Mouse (Mus musculus) forebrain, postnatal 0 days (tissue): ENCODE measurements around the gene Wfdc1. TPM values are rescaled to one million over a fixed set of nuclear protein-coding genes. Genes with fewer than 3 reads are reported as not detected.

Experiments used
- ATAC-seq: fragments of 200-750 bp; cut with Nextera tagmentation; 2 replicates; pipeline ENCODE4 v1.8.0; 2017; ENCODE audit warnings: mild to moderate bottlenecking, moderate library complexity
- DNase-seq: peaks from one replicate; pipeline ENCODE4 v3.0.0-alpha.2; 2015
- H3K27ac ChIP-seq: fragments of 300-500 bp; sonication (generic); 2 replicates; pipeline ENCODE4 v1.5.1; 2014; ENCODE audit warnings: low read depth, mild to moderate bottlenecking, antibody characterized with exemption, low read length, moderate library complexity, mixed read lengths
- H3K27me3 ChIP-seq: fragments of 300-500 bp; sonication (generic); 2 replicates; pipeline ENCODE4 v1.6.1; 2014; ENCODE audit warnings: mild to moderate bottlenecking, low read length, mixed read lengths; ENCODE audit not compliant: insufficient read depth
- H3K36me3 ChIP-seq: fragments of 300-500 bp; sonication (generic); 2 replicates; pipeline ENCODE4 v1.6.1; 2014; ENCODE audit warnings: mild to moderate bottlenecking, moderate library complexity; ENCODE audit not compliant: insufficient read depth
- H3K4me1 ChIP-seq: fragments of 300-500 bp; sonication (generic); 2 replicates; pipeline ENCODE4 v1.6.1; 2014; ENCODE audit warnings: antibody characterized with exemption; ENCODE audit not compliant: insufficient read depth
- H3K4me2 ChIP-seq: fragments of 300-500 bp; sonication (generic); 2 replicates; pipeline ENCODE4 v1.6.1; 2014; ENCODE audit warnings: low read depth, mild to moderate bottlenecking, moderate library complexity
- H3K4me3 ChIP-seq: fragments of 300-500 bp; sonication (generic); 2 replicates; pipeline ENCODE4 v1.5.1; 2014; ENCODE audit warnings: low read depth, low read length, mixed read lengths
- H3K9ac ChIP-seq: fragments of 300-500 bp; sonication (generic); 2 replicates; pipeline ENCODE4 v1.6.1; 2014; ENCODE audit warnings: mild to moderate bottlenecking
- H3K9me3 ChIP-seq: fragments of 300-500 bp; sonication (generic); 2 replicates; pipeline ENCODE4 v1.6.1; 2016; ENCODE audit warnings: low read length
- CTCF ChIP-seq: sonication (generic); IDR thresholded peaks from 2 replicates; pipeline ENCODE4 v1.5.1; 2016; ENCODE audit warnings: antibody characterized with exemption, control low read depth, low read depth
- WGBS: fragments of 180-500 bp; shearing (Covaris S2); extraction: QIAGEN DNeasy Blood & Tissue Kit; methylation state at CpG from one replicate; pipeline ENCODE4 v1.1.7; 2014; 5-methylcytosine and 5-hydroxymethylcytosine counted together
- polyA plus RNA-seq: library from polyadenylated mRNA; unstranded; fragments of >200 nt; fragmentation: Nextera tagmentation; extraction: Ambion mirVana; gene quantifications from 2 replicates; pipeline ENCODE4 v1.2.1, GENCODE M21; 2015
- total RNA-seq: library from RNA; depleted of rRNA; stranded (reverse); fragments of >200 nt; gene quantifications from 2 replicates; pipeline ENCODE4 v1.2.3, GENCODE M21; 2014; rRNA removed

Gene Wfdc1
- total and polyA plus RNA-seq, 2 experiments from 2014 or later, result 8.6 to 9.0 TPM

GRCm38 (mm10) chr8:119732072-119732471 is 65.9 kb downstream of the Wfdc1 start:
- Histone ChIP-seq H3K27ac (no peak overlapping the region), H3K9ac (no peak overlapping the region), H3K4me3 (no peak overlapping the region), H3K4me1 (no peaks in the 10 kb centered on the region), H3K36me3 (no peaks in the 10 kb centered on the region), H3K9me3 (no peaks in the 10 kb centered on the region), H3K4me2 (no peak overlapping the region), H3K27me3 (no peaks in the 10 kb centered on the region)
- DNase-seq, result no peak
- no peak for ATAC-seq
- WGBS, result 64% methylated on average over 13 of the region's 13 CpGs
- TF ChIP-seq CTCF, result no peak

GRCm38 (mm10) chr8:119736348-119736917 is 70.3 kb downstream of the Wfdc1 start:
- Histone ChIP-seq H3K27ac (no peak overlapping the region), H3K36me3 (no peaks in the 10 kb centered on the region), H3K27me3 (no peaks in the 10 kb centered on the region), H3K4me3 (no peak overlapping the region), H3K4me1 (no peaks in the 10 kb centered on the region), H3K9ac (no peak overlapping the region), H3K4me2 (no peak overlapping the region), H3K9me3 (no peaks in the 10 kb centered on the region)
- WGBS, result 87% methylated on average over 10 of the region's 10 CpGs
- DNase-seq (no peak), ATAC-seq (no peak)
- no peak for TF ChIP-seq CTCF

- ATAC-seq (no peak), DNase-seq (no peak)
- Histone ChIP-seq H3K4me2 (no peak overlapping the region), H3K9ac (no peak overlapping the region), H3K27ac (no peak overlapping the region), H3K36me3 (no peaks in the 10 kb centered on the region), H3K4me3 (no peak overlapping the region), H3K9me3 (no peaks in the 10 kb centered on the region), H3K27me3 (no peaks in the 10 kb centered on the region), H3K4me1 (no peaks in the 10 kb centered on the region)
- no peak for TF ChIP-seq CTCF
- WGBS, result 84% methylated on average over 11 of the region's 11 CpGs
These were observed 71.1 kb downstream of the Wfdc1 start for GRCm38 (mm10) chr8:119737093-119737900.

Other genes starting within 250 kb of the Wfdc1 start
- gene Osgin1, start 232.2 kb upstream of the Wfdc1 start, total RNA-seq, result not detected in 2 replicates
- 0.12 and 0.19 TPM in 2 replicates for gene Osgin1, start 232.2 kb upstream of the Wfdc1 start, polyA plus RNA-seq
- gene Necab2, start 219.6 kb upstream of the Wfdc1 start, total RNA-seq, result 41.1 and 58.5 TPM in 2 replicates
- 35.0 and 56.1 TPM in 2 replicates for gene Necab2, start 219.6 kb upstream of the Wfdc1 start, polyA plus RNA-seq
- not detected in 2 replicates for gene Slc38a8, start 164.7 kb upstream of the Wfdc1 start, total RNA-seq
- 0.12 TPM in 1 of 2 replicates, not detected in the other for gene Slc38a8, start 164.7 kb upstream of the Wfdc1 start, polyA plus RNA-seq
- gene Mbtps1, start 107.6 kb upstream of the Wfdc1 start, total RNA-seq, result 72.4 and 75.5 TPM in 2 replicates
- 37.7 and 48.0 TPM in 2 replicates for gene Mbtps1, start 107.6 kb upstream of the Wfdc1 start, polyA plus RNA-seq
- 144 and 158 TPM in 2 replicates for gene Hsdl1, start 91.2 kb upstream of the Wfdc1 start, total RNA-seq
- 144 and 164 TPM in 2 replicates for gene Hsdl1, start 91.2 kb upstream of the Wfdc1 start, polyA plus RNA-seq
- gene Dnaaf1, start 91.1 kb upstream of the Wfdc1 start, total RNA-seq, result 0.08 TPM in 1 of 2 replicates, not detected in the other
- gene Dnaaf1, start 91.1 kb upstream of the Wfdc1 start, polyA plus RNA-seq, result 0.38 and 0.98 TPM in 2 replicates
- 17.6 and 21.1 TPM in 2 replicates for gene Taf1c, start 61.1 kb upstream of the Wfdc1 start, total RNA-seq
- 10.1 and 10.9 TPM in 2 replicates for gene Taf1c, start 61.1 kb upstream of the Wfdc1 start, polyA plus RNA-seq
- gene Adad2, start 53.6 kb upstream of the Wfdc1 start, total RNA-seq, result not detected in 2 replicates
- 0.09 and 0.16 TPM in 2 replicates for gene Adad2, start 53.6 kb upstream of the Wfdc1 start, polyA plus RNA-seq
- gene Kcng4, start 30.7 kb upstream of the Wfdc1 start, total RNA-seq, result 0.38 and 1.5 TPM in 2 replicates
- gene Kcng4, start 30.7 kb upstream of the Wfdc1 start, polyA plus RNA-seq, result 0.34 and 0.90 TPM in 2 replicates
- not detected in 2 replicates for gene Atp2c2, start 33.6 kb downstream of the Wfdc1 start, total RNA-seq
- gene Atp2c2, start 33.6 kb downstream of the Wfdc1 start, polyA plus RNA-seq, result 0.15 and 0.22 TPM in 2 replicates
- 21.0 and 21.1 TPM in 2 replicates for gene Tldc1, start 112.1 kb downstream of the Wfdc1 start, total RNA-seq
- gene Tldc1, start 112.1 kb downstream of the Wfdc1 start, polyA plus RNA-seq, result 6.8 and 9.4 TPM in 2 replicates
- gene Cotl1, start 174.2 kb downstream of the Wfdc1 start, total RNA-seq, result 177 and 224 TPM in 2 replicates
- gene Cotl1, start 174.2 kb downstream of the Wfdc1 start, polyA plus RNA-seq, result 134 and 156 TPM in 2 replicates
- 18.7 and 23.0 TPM in 2 replicates for gene Klhl36, start 195.9 kb downstream of the Wfdc1 start, total RNA-seq
- 18.0 and 20.3 TPM in 2 replicates for gene Klhl36, start 195.9 kb downstream of the Wfdc1 start, polyA plus RNA-seq
- gene Usp10, start 244.0 kb downstream of the Wfdc1 start, total RNA-seq, result 68.1 and 77.3 TPM in 2 replicates
- gene Usp10, start 244.0 kb downstream of the Wfdc1 start, polyA plus RNA-seq, result 89.6 and 106 TPM in 2 replicates
- gene Gm20388, start 244.5 kb downstream of the Wfdc1 start, total RNA-seq, result 43.2 and 51.3 TPM in 2 replicates
- gene Gm20388, start 244.5 kb downstream of the Wfdc1 start, polyA plus RNA-seq, result not detected in 2 replicates